Mouse (Mus musculus): ENCODE measurements around the gene Podn. TPM values are rescaled to one million over a fixed set of nuclear protein-coding genes. Genes with fewer than 3 reads are reported as not detected.

Gene Podn
- total and polyA plus RNA-seq, 3 experiments, result 0.04 TPM; not detected in 2

- Histone ChIP-seq H3K79me2 (ENCODE audit: control insufficient read depth, insufficient read depth, low read length, poor library complexity) (no peaks in the 10 kb centered on the region), H3K9me3 (replicated peaks; ENCODE audit: insufficient read depth, low read length) (no peaks in the 10 kb centered on the region), H3K9ac (ENCODE audit: control insufficient read depth, low read depth, low read length, poor library complexity, severe bottlenecking) (no peak overlapping the region), H3K27me3 (ENCODE audit: control insufficient read depth in 1 of 2, insufficient read depth in 2 of 2, low read length in 2 of 2) (no peaks in the 10 kb centered on the region), H3K4me3 (ENCODE audit: control insufficient read depth in 1 of 2, insufficient read depth in 1 of 2, low read depth in 2 of 2, low read length in 2 of 2) (no peak overlapping the region), H3K4me1 (ENCODE audit: control insufficient read depth in 1 of 2, insufficient read depth in 2 of 2, low read length in 2 of 2) (peaks cover 0 to 9% of the 10 kb centered on the region in 2 experiments; a peak in 2 of 4 replicates), H3K36me3 (ENCODE audit: control insufficient read depth in 1 of 2, insufficient read depth in 2 of 2, low read length in 2 of 2) (no peaks in the 10 kb centered on the region; a peak in 2 of 4 replicates), H3K27ac (ENCODE audit: control insufficient read depth, low read depth, low read length) (no peak overlapping the region)
- TF ChIP-seq GATA1 (IDR thresholded peaks at IDR 0.05; ENCODE audit: low read depth, low read length), result no peak
- no peak for TF ChIP-seq ZC3H11A (IDR thresholded peaks at IDR 0.05; ENCODE audit: low read depth, low read length)
- TF ChIP-seq POLR2AphosphoS5 (IDR thresholded peaks at IDR 0.05; ENCODE audit: borderline replicate concordance, low read depth, low read length), result no peak
- no peak for TF ChIP-seq MAX (IDR thresholded peaks at IDR 0.05; ENCODE audit: low read length)
- DNase-seq (ENCODE audit: low read depth, low spot score), result no peak
Measured at GRCm38 (mm10) chr4:108023186-108023585, 73.1 kb downstream of the Podn start.

- Histone ChIP-seq H3K36me3 (ENCODE audit: control insufficient read depth in 1 of 2, insufficient read depth in 2 of 2, low read length in 2 of 2) (no peaks in the 10 kb centered on the region; a peak in 1 of 4 replicates), H3K4me1 (ENCODE audit: control insufficient read depth in 1 of 2, insufficient read depth in 2 of 2, low read length in 2 of 2) (peaks cover 0 to 5% of the 10 kb centered on the region in 2 experiments; a peak in 1 of 4 replicates), H3K79me2 (ENCODE audit: control insufficient read depth, insufficient read depth, low read length, poor library complexity) (no peaks in the 10 kb centered on the region), H3K27ac (ENCODE audit: control insufficient read depth, low read depth, low read length) (no peak overlapping the region), H3K4me3 (ENCODE audit: control insufficient read depth in 1 of 2, insufficient read depth in 1 of 2, low read depth in 2 of 2, low read length in 2 of 2) (no peak overlapping the region), H3K27me3 (ENCODE audit: control insufficient read depth in 1 of 2, insufficient read depth in 2 of 2, low read length in 2 of 2) (no peaks in the 10 kb centered on the region), H3K9ac (ENCODE audit: control insufficient read depth, low read depth, low read length, poor library complexity, severe bottlenecking) (no peak overlapping the region), H3K9me3 (replicated peaks; ENCODE audit: insufficient read depth, low read length) (no peaks in the 10 kb centered on the region)
- DNase-seq (ENCODE audit: low read depth, low spot score), result no peak
- TF ChIP-seq KAT2A (conservative IDR thresholded peaks at IDR 0.05; ENCODE audit: low read depth, low read length) (no peak), NELFE (IDR thresholded peaks at IDR 0.05; ENCODE audit: low read depth, low read length) (no peak), HCFC1 (IDR thresholded peaks at IDR 0.05; ENCODE audit: low read depth, low read length) (no peak), MAZ (IDR thresholded peaks at IDR 0.05; ENCODE audit: low read depth, low read length) (no peak), JUND (IDR thresholded peaks at IDR 0.05; ENCODE audit: low read depth, low read length) (no peak), POLR2A (IDR thresholded peaks at IDR 0.05; ENCODE audit: control insufficient read depth in 1 of 2, insufficient read depth in 1 of 2, low read depth in 1 of 2, low read length in 2 of 2, poor library complexity in 1 of 2) (no peak)
Measured at GRCm38 (mm10) chr4:108020178-108020577, 76.1 kb downstream of the Podn start.

- Histone ChIP-seq H3K4me3 (ENCODE audit: control insufficient read depth in 1 of 2, insufficient read depth in 1 of 2, low read depth in 2 of 2, low read length in 2 of 2) (no peak overlapping the region), H3K9ac (ENCODE audit: control insufficient read depth, low read depth, low read length, poor library complexity, severe bottlenecking) (no peak overlapping the region), H3K9me3 (replicated peaks; ENCODE audit: insufficient read depth, low read length) (no peaks in the 10 kb centered on the region), H3K36me3 (ENCODE audit: control insufficient read depth in 1 of 2, insufficient read depth in 2 of 2, low read length in 2 of 2) (no peaks in the 10 kb centered on the region), H3K27me3 (ENCODE audit: control insufficient read depth in 1 of 2, insufficient read depth in 2 of 2, low read length in 2 of 2) (no peaks in the 10 kb centered on the region), H3K79me2 (ENCODE audit: control insufficient read depth, insufficient read depth, low read length, poor library complexity) (no peaks in the 10 kb centered on the region), H3K27ac (ENCODE audit: control insufficient read depth, low read depth, low read length) (no peak overlapping the region), H3K4me1 (ENCODE audit: control insufficient read depth in 1 of 2, insufficient read depth in 2 of 2, low read length in 2 of 2) (0 out of 4 replicates have a peak, but pooled peaks cover 0 to 2% of the 10 kb centered on the region in 2 experiments)
- no peak for TF ChIP-seq NRF1 (IDR thresholded peaks at IDR 0.05; ENCODE audit: insufficient read depth, low read depth, low read length, poor library complexity, severe bottlenecking)
- no peak for DNase-seq (ENCODE audit: low read depth, low spot score)
Measured at GRCm38 (mm10) chr4:108018961-108019921, 77.0 kb downstream of the Podn start.

Measured in MEL (cell line).